Mouse (Mus musculus) monocyte, adult 5-6 weeks (primary cell): Measurements from ENCODE around the gene Srgap1. TPM values are rescaled to one million over a fixed set of nuclear protein-coding genes. Genes with fewer than 3 reads are reported as not detected.
A peak's percentile ranks its signal among the peaks of the same experiment; 100 is the strongest.
"Not testable (repeated sequence)": the region's sequence is repeated elsewhere in the genome, so short reads cannot be mapped to it uniquely, and the experiment has no call there.

Source experiments
- ATAC-seq: fragments of 153-309, 156-312 bp; replicated peaks from 2 replicates; pipeline ENCODE4 v1.8.0; 2017; ENCODE audit warnings: mild to moderate bottlenecking; ENCODE audit not compliant: low TSS enrichment, insufficient number of reproducible peaks, severe bottlenecking, poor library complexity, low FRiP score
- total RNA-seq: library from RNA; stranded (forward); fragments of 200-1000, 200-491, 200-594 nt; gene quantifications from 3 replicates; pipeline ENCODE4 v1.2.3, GENCODE M21; 2017

Srgap1 gene
- total RNA-seq, 1 experiment from 2014 or later, result not detected

GRCm38 (mm10) chr10:121796027-121796802 lies 250.9 kb downstream of the Srgap1 start:
- ATAC-seq, result peak; percentile 99

GRCm38 (mm10) chr10:121794486-121794885 lies 252.6 kb downstream of the Srgap1 start:
- ATAC-seq, result no peak

- ATAC-seq, result no peak
These were observed 254.5 kb downstream of the Srgap1 start for GRCm38 (mm10) chr10:121792661-121793060.

GRCm38 (mm10) chr10:121790078-121790477 lies 257.0 kb downstream of the Srgap1 start:
- no peak for ATAC-seq

- no peak for ATAC-seq
These were observed 258.6 kb downstream of the Srgap1 start for GRCm38 (mm10) chr10:121788536-121788935.

GRCm38 (mm10) chr10:121781159-121781558 lies 266.0 kb downstream of the Srgap1 start:
- ATAC-seq, result no peak

- no peak for ATAC-seq
These were observed 271.1 kb downstream of the Srgap1 start for GRCm38 (mm10) chr10:121775990-121776389.

- no peak for ATAC-seq
These were observed 273.3 kb downstream of the Srgap1 start for GRCm38 (mm10) chr10:121773813-121774212.

- no peak for ATAC-seq
These were observed 276.2 kb downstream of the Srgap1 start for GRCm38 (mm10) chr10:121770624-121771577.

- no peak for ATAC-seq
These were observed 277.4 kb downstream of the Srgap1 start for GRCm38 (mm10) chr10:121769711-121770110.

GRCm38 (mm10) chr10:121767295-121767694 lies 279.8 kb downstream of the Srgap1 start:
- ATAC-seq, result not testable (repeated sequence)

- no peak for ATAC-seq
These were observed 281.7 kb downstream of the Srgap1 start for GRCm38 (mm10) chr10:121765174-121766057.

GRCm38 (mm10) chr10:121764469-121765173 lies 282.5 kb downstream of the Srgap1 start:
- ATAC-seq, result no peak

- no peak; the same call in 1 of the 2 replicates for ATAC-seq
These were observed 283.9 kb downstream of the Srgap1 start for GRCm38 (mm10) chr10:121763191-121763590.

GRCm38 (mm10) chr10:121762141-121762540 lies 285.0 kb downstream of the Srgap1 start:
- no peak for ATAC-seq

GRCm38 (mm10) chr10:121759095-121759494 lies 288.0 kb downstream of the Srgap1 start:
- ATAC-seq, result 0 out of 2 replicates have a peak, but pooled peaks have one; percentile 27

- ATAC-seq, result no peak
These were observed 290.4 kb downstream of the Srgap1 start for GRCm38 (mm10) chr10:121756677-121757076.

GRCm38 (mm10) chr10:121755822-121756221 lies 291.3 kb downstream of the Srgap1 start:
- no peak for ATAC-seq
